Mouse (Mus musculus): ENCODE results near the gene Nectin2. TPM values are rescaled to one million over a fixed set of nuclear protein-coding genes. Genes with fewer than 3 reads are reported as not detected.
"Not testable (repeated sequence)": the region's sequence is repeated elsewhere in the genome, so short reads cannot be mapped to it uniquely, and the experiment has no call there.

The Nectin2 gene
- total and polyA plus RNA-seq, 3 experiments, result 29.4 to 41.4 (median 30.2) TPM

DNA sequence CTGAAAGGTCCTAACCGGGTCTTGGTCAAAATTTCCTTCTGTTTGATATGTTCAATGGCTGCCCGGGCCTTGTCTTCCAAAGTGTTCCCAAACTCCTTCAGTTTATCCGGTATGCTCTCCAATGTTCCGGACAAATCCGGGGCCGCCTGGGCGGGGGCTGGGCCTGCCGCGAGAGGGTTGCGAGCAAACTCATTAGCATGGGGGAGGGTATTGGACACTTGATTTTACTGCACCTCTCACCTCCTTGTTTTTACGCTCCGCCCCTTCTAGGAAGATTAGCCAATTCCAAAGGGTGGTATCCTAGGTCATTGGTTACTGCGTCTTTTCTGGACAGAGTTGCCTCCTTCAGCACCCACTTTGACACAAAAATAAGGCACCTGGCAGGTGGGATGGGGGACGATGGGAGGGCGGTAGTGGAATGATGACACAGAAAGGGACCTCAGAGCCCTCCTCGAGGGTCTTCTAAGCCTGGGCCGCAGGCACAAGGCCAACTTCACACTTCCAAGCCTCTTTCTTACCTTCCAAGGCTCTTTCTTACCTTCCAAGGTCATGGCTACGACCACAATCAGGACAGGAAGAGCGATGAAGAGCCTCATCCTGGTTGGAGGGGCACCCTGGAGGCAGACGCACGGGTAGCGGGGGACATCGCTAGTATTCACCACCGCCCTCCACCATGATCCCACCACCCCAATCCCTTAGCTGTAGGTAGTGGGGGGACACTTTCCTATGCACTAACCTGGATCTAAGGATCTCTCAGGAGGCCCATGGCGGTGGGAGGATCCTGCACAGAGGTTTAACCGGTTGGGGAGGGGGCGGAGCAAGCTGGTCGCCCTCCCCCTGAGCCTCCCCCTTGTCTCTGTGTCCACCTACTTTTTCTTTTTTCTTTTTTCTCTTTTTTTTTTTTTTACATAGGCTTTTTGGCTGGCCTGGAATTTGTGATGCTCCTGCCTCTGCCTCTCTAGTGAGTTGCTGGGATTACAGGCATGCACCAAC is 58.1 kb downstream of the Nectin2 start, which contains the start of gene Apoc1:
Apoc1 (minus strand) TSS at position 788 of the 993 bp plus-strand sequence.
- intact Hi-C loops (cut with DNase I), result no loop called here
- H3K4me3 ChIP-seq, result no peak within 1 kb of the TSS
- H3K4me1 ChIP-seq (ENCODE audit: control insufficient read depth, insufficient read depth, low read length), result peaks cover 5% of the 10 kb centered on the region
- H3K27me3 ChIP-seq (ENCODE audit: control insufficient read depth, insufficient read depth, low read length), result no peaks in the 10 kb centered on the region
- no peak within 1 kb of the TSS; the same call in 1 of the 2 replicates for H3K27ac ChIP-seq
- H3K9ac ChIP-seq (ENCODE audit: low read depth, low read length), result no peak within 1 kb of the TSS
- TF ChIP-seq CTCF (IDR thresholded peaks at IDR 0.05) (no peak), EP300 (IDR thresholded peaks at IDR 0.05; ENCODE audit: insufficient read depth, low read depth, low read length) (no peak), POLR2A (IDR thresholded peaks at IDR 0.05; ENCODE audit: insufficient read depth, low read depth, low read length) (no peak)
- no peak for DNase-seq
- 66% methylated on average over 28 of the region's 28 CpGs for WGBS
- no peaks in the 10 kb centered on the region for H3K79me2 ChIP-seq (replicated peaks; ENCODE audit: control insufficient read depth, insufficient read depth, low read length)
- no peaks in the 10 kb centered on the region for H3K36me3 ChIP-seq (ENCODE audit: control insufficient read depth, insufficient read depth, low read length)

DNA sequence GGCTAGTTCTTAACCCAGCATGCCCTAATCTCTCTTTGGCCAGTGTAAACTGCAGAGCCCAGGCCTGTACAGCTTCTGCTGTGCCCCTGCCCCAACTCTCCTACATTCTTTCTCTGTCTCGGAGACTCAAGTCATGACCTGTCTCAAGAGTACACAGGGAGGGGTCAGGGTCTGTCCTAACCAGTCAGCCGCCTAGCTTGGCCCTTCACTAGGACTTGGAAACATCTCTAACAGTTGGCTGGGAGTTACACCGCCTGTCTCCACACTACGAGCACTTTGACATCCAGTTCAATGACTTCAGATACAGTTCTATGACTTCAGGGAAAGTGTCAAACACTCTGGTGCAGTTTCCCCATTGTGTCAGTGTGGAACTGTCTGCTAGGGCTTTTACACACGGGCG is 58.8 kb downstream of the Nectin2 start:
- 72% methylated on average over 6 of the region's 6 CpGs for WGBS
- intact Hi-C loops (cut with DNase I), result no loop called here
- no peak overlapping the region for H3K9ac ChIP-seq (ENCODE audit: low read depth, low read length)
- no peak overlapping the region for H3K27ac ChIP-seq
- H3K36me3 ChIP-seq (ENCODE audit: control insufficient read depth, insufficient read depth, low read length), result no peaks in the 10 kb centered on the region
- H3K4me1 ChIP-seq (ENCODE audit: control insufficient read depth, insufficient read depth, low read length), result peaks cover 5% of the 10 kb centered on the region
- no peaks in the 10 kb centered on the region for H3K79me2 ChIP-seq (replicated peaks; ENCODE audit: control insufficient read depth, insufficient read depth, low read length)
- H3K27me3 ChIP-seq (ENCODE audit: control insufficient read depth, insufficient read depth, low read length), result no peaks in the 10 kb centered on the region
- no peak for TF ChIP-seq EP300 (IDR thresholded peaks at IDR 0.05; ENCODE audit: insufficient read depth, low read depth, low read length)
- TF ChIP-seq POLR2A (IDR thresholded peaks at IDR 0.05; ENCODE audit: insufficient read depth, low read depth, low read length), result no peak
- no peak for TF ChIP-seq CTCF (IDR thresholded peaks at IDR 0.05)
- no peak overlapping the region for H3K4me3 ChIP-seq
- no peak for DNase-seq

DNA sequence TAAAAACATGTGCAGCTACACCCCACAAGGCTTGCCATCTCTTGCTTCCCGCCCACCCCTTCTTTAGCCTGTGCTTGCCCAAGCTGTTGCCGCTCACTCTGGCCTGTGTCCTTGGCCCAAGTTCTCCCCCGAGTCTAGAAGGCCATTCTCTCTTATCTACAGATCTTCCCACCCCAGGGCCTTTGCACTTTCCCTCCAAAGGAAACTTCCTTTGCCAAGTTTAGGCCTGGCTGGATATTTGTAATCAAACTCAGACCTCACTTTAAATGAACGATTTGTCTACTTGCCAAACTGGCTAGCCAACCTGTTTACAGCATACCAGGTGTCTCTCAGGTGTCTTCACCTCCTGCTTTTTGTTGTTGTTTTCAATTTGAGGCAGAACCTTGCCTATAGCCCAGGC is 59.4 kb downstream of the Nectin2 start:
- Histone ChIP-seq H3K79me2 (replicated peaks; ENCODE audit: control insufficient read depth, insufficient read depth, low read length) (no peaks in the 10 kb centered on the region), H3K27me3 (ENCODE audit: control insufficient read depth, insufficient read depth, low read length) (no peaks in the 10 kb centered on the region), H3K4me3 (no peak overlapping the region), H3K27ac (no peak overlapping the region), H3K4me1 (ENCODE audit: control insufficient read depth, insufficient read depth, low read length) (peaks cover 5% of the 10 kb centered on the region), H3K36me3 (ENCODE audit: control insufficient read depth, insufficient read depth, low read length) (no peaks in the 10 kb centered on the region), H3K9ac (ENCODE audit: low read depth, low read length) (no peak overlapping the region)
- intact Hi-C loops (cut with DNase I), result no loop called here
- TF ChIP-seq EP300 (IDR thresholded peaks at IDR 0.05; ENCODE audit: insufficient read depth, low read depth, low read length) (no peak), POLR2A (IDR thresholded peaks at IDR 0.05; ENCODE audit: insufficient read depth, low read depth, low read length) (no peak), CTCF (IDR thresholded peaks at IDR 0.05) (no peak)
- DNase-seq, result no peak
- 53% methylated on average over 4 of the region's 4 CpGs for WGBS

DNA sequence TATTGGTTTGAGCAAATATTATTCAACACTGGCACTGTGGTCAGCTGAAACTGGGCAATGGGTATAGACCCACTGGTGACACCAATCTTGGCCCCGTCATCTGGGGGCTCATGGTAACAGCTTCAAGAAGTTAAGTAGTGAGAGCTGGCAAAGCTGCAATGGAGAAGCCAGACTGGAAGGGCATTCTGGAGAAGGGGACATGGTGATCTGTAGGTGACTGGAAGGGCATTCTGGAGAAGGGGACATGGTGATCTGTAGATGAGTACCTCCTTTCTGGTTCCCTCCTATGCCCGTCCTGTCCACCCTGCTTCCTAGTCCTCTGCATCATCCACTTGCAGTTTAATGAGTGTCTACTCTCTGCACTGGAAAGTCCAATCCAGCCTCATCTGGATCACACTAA is 61.7 kb downstream of the Nectin2 start:
- H3K36me3 ChIP-seq (ENCODE audit: control insufficient read depth, insufficient read depth, low read length), result no peaks in the 10 kb centered on the region
- H3K27me3 ChIP-seq (ENCODE audit: control insufficient read depth, insufficient read depth, low read length), result no peaks in the 10 kb centered on the region
- no peak overlapping the region for H3K4me3 ChIP-seq
- TF ChIP-seq POLR2A (IDR thresholded peaks at IDR 0.05; ENCODE audit: insufficient read depth, low read depth, low read length), result no peak
- no peak for TF ChIP-seq EP300 (IDR thresholded peaks at IDR 0.05; ENCODE audit: insufficient read depth, low read depth, low read length)
- no peak for TF ChIP-seq CTCF (IDR thresholded peaks at IDR 0.05)
- H3K27ac ChIP-seq, result no peak overlapping the region
- intact Hi-C loops (cut with DNase I), result no loop called here
- no peaks in the 10 kb centered on the region; the same call in 1 of the 2 replicates for H3K4me1 ChIP-seq (ENCODE audit: control insufficient read depth, insufficient read depth, low read length)
- 89% methylated on average over 2 of the region's 2 CpGs for WGBS
- H3K9ac ChIP-seq (ENCODE audit: low read depth, low read length), result no peak overlapping the region
- no peak for DNase-seq
- H3K79me2 ChIP-seq (replicated peaks; ENCODE audit: control insufficient read depth, insufficient read depth, low read length), result no peaks in the 10 kb centered on the region

DNA sequence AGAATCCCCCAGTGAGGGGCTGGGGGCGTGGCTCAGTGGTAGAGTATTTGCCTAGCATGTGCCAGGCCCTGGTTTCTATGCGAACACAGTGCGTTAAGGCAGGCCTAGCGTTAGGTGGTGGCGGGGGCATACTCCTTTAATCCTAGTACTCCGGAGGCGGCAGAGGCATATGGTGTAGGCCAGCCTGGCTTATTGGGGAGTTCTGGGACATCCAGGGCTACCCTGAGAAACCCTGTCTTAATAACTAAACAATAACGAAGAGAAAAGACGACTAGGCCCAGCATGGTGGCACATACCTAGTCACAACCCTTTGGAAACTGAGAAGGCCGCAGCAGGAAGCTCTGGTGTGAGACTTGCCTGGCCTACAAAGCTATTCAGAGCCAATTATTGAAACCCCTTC is 62.2 kb downstream of the Nectin2 start:
- DNase-seq, result no peak

DNA sequence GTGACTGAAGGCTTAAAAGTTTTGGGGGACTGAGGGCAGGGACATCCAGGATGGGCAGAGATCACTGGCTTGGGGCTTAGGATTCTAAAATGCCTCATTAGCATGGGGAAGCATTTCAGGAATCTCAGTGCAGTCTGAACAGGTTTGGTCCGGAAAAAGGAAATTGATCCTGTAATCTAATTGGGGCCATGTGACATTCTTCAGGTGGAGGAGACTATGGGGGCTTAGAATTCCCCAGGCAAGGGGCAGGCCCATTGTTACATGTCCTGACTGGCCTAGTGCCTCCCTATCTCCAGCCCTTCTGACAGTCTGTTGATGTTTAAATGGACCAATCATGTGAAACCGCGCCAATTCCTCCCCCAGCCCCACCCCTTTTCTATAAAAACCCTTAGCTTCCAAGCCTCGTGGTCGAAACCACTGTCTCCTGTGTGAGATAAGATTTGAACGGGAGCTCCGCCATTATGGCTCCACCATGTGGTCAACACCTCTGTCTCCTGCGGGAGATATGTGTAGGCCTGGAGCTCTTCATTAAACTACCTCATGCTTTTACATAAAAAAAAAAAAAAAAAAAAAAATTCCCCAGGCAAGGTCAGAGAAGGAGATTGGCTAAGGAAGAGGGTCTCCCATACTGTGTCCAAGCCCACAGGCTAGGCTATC is 63.2 kb downstream of the Nectin2 start:
- H3K27me3 ChIP-seq (ENCODE audit: control insufficient read depth, insufficient read depth, low read length); H3K4me3 ChIP-seq; intact Hi-C loops (cut with DNase I); H3K27ac ChIP-seq; H3K36me3 ChIP-seq (ENCODE audit: control insufficient read depth, insufficient read depth, low read length); H3K9ac ChIP-seq (ENCODE audit: low read depth, low read length); H3K79me2 ChIP-seq (replicated peaks; ENCODE audit: control insufficient read depth, insufficient read depth, low read length); DNase-seq; H3K4me1 ChIP-seq (ENCODE audit: control insufficient read depth, insufficient read depth, low read length): not testable (repeated sequence)
- WGBS, result 47% methylated on average over 8 of the region's 8 CpGs

More for the DNA sequence above, 62.2 kb downstream of the Nectin2 start:
- no peaks in the 10 kb centered on the region for H3K79me2 ChIP-seq (replicated peaks; ENCODE audit: control insufficient read depth, insufficient read depth, low read length)
- H3K9ac ChIP-seq (ENCODE audit: low read depth, low read length), result no peak overlapping the region
- intact Hi-C loops (cut with DNase I), result no loop called here
- no peak for TF ChIP-seq CTCF (IDR thresholded peaks at IDR 0.05)
- no peak for TF ChIP-seq EP300 (IDR thresholded peaks at IDR 0.05; ENCODE audit: insufficient read depth, low read depth, low read length)
- TF ChIP-seq POLR2A (IDR thresholded peaks at IDR 0.05; ENCODE audit: insufficient read depth, low read depth, low read length), result no peak
- no peaks in the 10 kb centered on the region for H3K36me3 ChIP-seq (ENCODE audit: control insufficient read depth, insufficient read depth, low read length)
- WGBS, result 92% methylated on average over 10 of the region's 10 CpGs
- no peaks in the 10 kb centered on the region for H3K27me3 ChIP-seq (ENCODE audit: control insufficient read depth, insufficient read depth, low read length)
- no peak overlapping the region for H3K27ac ChIP-seq
- H3K4me1 ChIP-seq (ENCODE audit: control insufficient read depth, insufficient read depth, low read length), result no peaks in the 10 kb centered on the region
- no peak overlapping the region for H3K4me3 ChIP-seq
